Mouse (Mus musculus): ENCODE measurements around the gene Tlcd1.

DNA sequence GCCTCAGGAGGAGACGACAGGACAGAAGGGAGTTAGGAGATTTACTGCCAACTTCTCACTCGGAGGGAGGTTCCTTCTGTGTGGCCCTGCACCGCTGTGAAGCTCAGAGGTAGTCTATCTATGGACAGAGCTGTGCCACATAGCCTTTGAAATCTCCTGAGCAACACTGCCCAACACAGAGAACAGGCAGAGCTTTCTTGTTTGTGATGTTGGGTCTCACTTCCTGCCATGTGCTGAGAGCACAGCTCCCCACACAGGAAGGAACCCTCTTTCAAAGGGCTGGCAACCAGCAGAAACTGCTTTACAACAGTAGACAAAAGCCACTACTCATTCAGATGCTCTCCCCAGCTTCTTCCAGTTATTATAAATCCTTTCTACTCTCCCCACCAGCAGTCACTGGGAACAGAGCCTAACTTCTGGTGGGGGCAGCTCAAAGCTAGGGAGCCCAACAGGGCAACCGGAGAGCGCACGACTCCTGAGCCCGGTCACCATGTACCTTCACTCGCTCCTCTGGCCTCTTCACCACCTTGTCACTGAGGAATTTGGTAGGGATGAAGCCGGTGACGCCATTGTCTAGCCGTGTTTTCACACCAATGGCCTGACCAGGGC is 39.3 kb downstream of the Tlcd1 start:
- no peak for TF ChIP-seq EP300 (IDR thresholded peaks at IDR 0.05; ENCODE audit: insufficient read depth, low read depth, low read length)
- no peak for TF ChIP-seq CTCF (IDR thresholded peaks at IDR 0.05; ENCODE audit: low read depth, low read length)
- no peak for TF ChIP-seq POLR2A (IDR thresholded peaks at IDR 0.05; ENCODE audit: insufficient read depth, low read length)
